Mouse (Mus musculus): ENCODE measurements around the gene Plxna2.
A peak's percentile ranks its signal among the peaks of the same experiment; 100 is the strongest.

Gene Plxna2

GRCm38 (mm10) chr1:194622677-194623076, 4.7 kb downstream of the Plxna2 start:
- DNase-seq (ENCODE audit: low spot score) = no peak

GRCm38 (mm10) chr1:194623641-194624040, 5.6 kb downstream of the Plxna2 start:
- DNase-seq (ENCODE audit: low spot score) = no peak

GRCm38 (mm10) chr1:194624411-194624810, 6.4 kb downstream of the Plxna2 start:
- DNase-seq (ENCODE audit: low spot score) = peak; percentile 76

GRCm38 (mm10) chr1:194624973-194625372, 7.0 kb downstream of the Plxna2 start:
- DNase-seq (ENCODE audit: low spot score) = no peak

- DNase-seq (ENCODE audit: low spot score) = no peak
Observed at GRCm38 (mm10) chr1:194626109-194626508, 8.1 kb downstream of the Plxna2 start.

- no peak for DNase-seq (ENCODE audit: low spot score)
Observed at GRCm38 (mm10) chr1:194627286-194627685, 9.3 kb downstream of the Plxna2 start.

GRCm38 (mm10) chr1:194629135-194629689, 11.2 kb downstream of the Plxna2 start:
- DNase-seq (ENCODE audit: low spot score) = peak; percentile 76

- no peak for DNase-seq (ENCODE audit: low spot score)
Observed at GRCm38 (mm10) chr1:194630498-194631056, 12.6 kb downstream of the Plxna2 start.

GRCm38 (mm10) chr1:194631574-194631973, 13.6 kb downstream of the Plxna2 start:
- peak; percentile 61 for DNase-seq (ENCODE audit: low spot score)

- DNase-seq (ENCODE audit: low spot score) = no peak
Observed at GRCm38 (mm10) chr1:194632029-194632428, 14.0 kb downstream of the Plxna2 start.

- peak; percentile 74 for DNase-seq (ENCODE audit: low spot score)
Observed at GRCm38 (mm10) chr1:194635411-194635810, 17.4 kb downstream of the Plxna2 start.

- DNase-seq (ENCODE audit: low spot score) = no peak
Observed at GRCm38 (mm10) chr1:194635942-194636341, 17.9 kb downstream of the Plxna2 start.

GRCm38 (mm10) chr1:194637391-194638304, 19.6 kb downstream of the Plxna2 start:
- peak; percentile 45 for DNase-seq (ENCODE audit: low spot score)

- DNase-seq (ENCODE audit: low spot score) = no peak
Observed at GRCm38 (mm10) chr1:194641601-194642301, 23.7 kb downstream of the Plxna2 start.

- no peak for DNase-seq (ENCODE audit: low spot score)
Observed at GRCm38 (mm10) chr1:194642302-194642787, 24.3 kb downstream of the Plxna2 start.

GRCm38 (mm10) chr1:194643930-194644329, 25.9 kb downstream of the Plxna2 start:
- no peak for DNase-seq (ENCODE audit: low spot score)

GRCm38 (mm10) chr1:194645898-194646297, 27.9 kb downstream of the Plxna2 start:
- no peak for DNase-seq (ENCODE audit: low spot score)

- no peak for DNase-seq (ENCODE audit: low spot score)
Observed at GRCm38 (mm10) chr1:194650076-194650475, 32.1 kb downstream of the Plxna2 start.

GRCm38 (mm10) chr1:194650566-194650965, 32.5 kb downstream of the Plxna2 start:
- DNase-seq (ENCODE audit: low spot score) = no peak

- no peak for DNase-seq (ENCODE audit: low spot score)
Observed at GRCm38 (mm10) chr1:194651987-194652386, 34.0 kb downstream of the Plxna2 start.

- DNase-seq (ENCODE audit: low spot score) = no peak
Observed at GRCm38 (mm10) chr1:194658459-194659160, 40.6 kb downstream of the Plxna2 start.
